Mouse (Mus musculus) hindbrain, embryonic 12.5 days (tissue): ENCODE results near the gene Prr29. TPM values are rescaled to one million over a fixed set of nuclear protein-coding genes. Genes with fewer than 3 reads are reported as not detected.
"Not testable (repeated sequence)": the region's sequence is repeated elsewhere in the genome, so short reads cannot be mapped to it uniquely, and the experiment has no call there.

Experiments
- ATAC-seq: fragments of 200-750 bp; cut with Nextera tagmentation; 2 replicates; pipeline ENCODE4 v1.8.0; 2017; ENCODE audit warnings: moderate TSS enrichment; ENCODE audit not compliant: low FRiP score
- H3K27ac ChIP-seq: fragments of 300-500 bp; sonication (generic); 2 replicates; pipeline ENCODE4 v1.5.1; 2016; ENCODE audit warnings: mild to moderate bottlenecking
- H3K27me3 ChIP-seq: fragments of 300-500 bp; sonication (generic); 2 replicates; pipeline ENCODE4 v1.6.1; 2016; ENCODE audit warnings: mild to moderate bottlenecking
- H3K36me3 ChIP-seq: fragments of 300-500 bp; sonication (generic); 2 replicates; pipeline ENCODE4 v1.6.1; 2016; ENCODE audit warnings: mild to moderate bottlenecking
- H3K4me1 ChIP-seq: fragments of 300-500 bp; sonication (generic); 2 replicates; pipeline ENCODE4 v1.6.1; 2016
- H3K4me2 ChIP-seq: fragments of 300-500 bp; sonication (generic); replicated peaks from 2 replicates; pipeline ENCODE4 v1.6.1; 2016; ENCODE audit warnings: mild to moderate bottlenecking
- H3K4me3 ChIP-seq: fragments of 300-500 bp; sonication (generic); 2 replicates; pipeline ENCODE4 v1.5.1; 2016; ENCODE audit warnings: mild to moderate bottlenecking
- H3K9ac ChIP-seq: fragments of 300-500 bp; sonication (generic); 2 replicates; pipeline ENCODE4 v1.6.1; 2016; ENCODE audit warnings: mild to moderate bottlenecking, moderate library complexity
- H3K9me3 ChIP-seq: fragments of 300-500 bp; sonication (generic); replicated peaks from 2 replicates; pipeline ENCODE4 v1.6.1; 2016; ENCODE audit warnings: mild to moderate bottlenecking
- WGBS: fragments of 180-500 bp; shearing (Covaris S2); methylation state at CpG from one replicate; pipeline ENCODE4 v1.1.7; 2016; 5-methylcytosine and 5-hydroxymethylcytosine counted together
- polyA plus RNA-seq: library from polyadenylated mRNA; unstranded; fragments of >200 nt; fragmentation: Nextera tagmentation; extraction: Ambion mirVana; gene quantifications from 2 replicates; pipeline ENCODE4 v1.2.1, GENCODE M21; 2016

Gene Prr29
- polyA plus RNA-seq, 1 experiment from 2014 or later: not detected

- Histone ChIP-seq H3K9ac (no peak overlapping the region), H3K4me1 (no peaks in the 10 kb centered on the region), H3K9me3 (no peaks in the 10 kb centered on the region), H3K4me3 (no peak overlapping the region), H3K27ac (no peak overlapping the region), H3K36me3 (no peaks in the 10 kb centered on the region), H3K27me3 (0 out of 2 replicates have a peak, but pooled peaks cover 3% of the 10 kb centered on the region), H3K4me2 (no peak overlapping the region)
- ATAC-seq: no peak
- 77% methylated on average over 5 of the region's 5 CpGs for WGBS
Observed at GRCm38 (mm10) chr11:106338029-106338428, 27.2 kb upstream of the Prr29 start.

GRCm38 (mm10) chr11:106338870-106339269 lies 26.4 kb upstream of the Prr29 start:
- WGBS: 87% methylated on average over 7 of the region's 7 CpGs
- Histone ChIP-seq H3K27ac (no peak overlapping the region), H3K27me3 (0 out of 2 replicates have a peak, but pooled peaks cover 3% of the 10 kb centered on the region), H3K4me3 (no peak overlapping the region), H3K9ac (no peak overlapping the region), H3K9me3 (no peaks in the 10 kb centered on the region), H3K4me1 (no peaks in the 10 kb centered on the region), H3K4me2 (no peak overlapping the region), H3K36me3 (no peaks in the 10 kb centered on the region)
- ATAC-seq: no peak

DNA sequence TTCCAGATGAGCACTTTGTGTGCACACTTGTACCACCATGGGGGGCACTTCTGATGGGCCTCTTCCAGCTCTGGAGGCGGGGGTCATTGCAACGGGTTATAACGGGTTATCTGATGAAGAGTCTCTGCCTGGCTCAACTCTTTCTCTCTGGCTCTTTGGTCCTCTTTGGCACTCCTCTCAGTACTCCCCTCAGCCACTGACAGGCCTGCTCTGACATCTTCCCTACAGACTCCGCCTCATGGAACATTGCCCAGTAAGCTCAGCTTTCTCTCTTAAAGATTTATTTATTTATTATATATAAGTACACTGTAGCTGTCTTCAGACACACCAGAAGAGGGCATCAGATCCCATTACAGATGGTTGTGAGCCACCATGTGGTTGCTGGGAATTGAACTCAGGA lies 25.9 kb upstream of the Prr29 start:
- not testable (repeated sequence) for H3K9ac ChIP-seq, ATAC-seq, H3K27ac ChIP-seq, H3K4me3 ChIP-seq, H3K27me3 ChIP-seq, H3K36me3 ChIP-seq, H3K9me3 ChIP-seq, H3K4me2 ChIP-seq, H3K4me1 ChIP-seq
- WGBS: 93% methylated on average over 4 of the region's 4 CpGs

GRCm38 (mm10) chr11:106340990-106341520 lies 24.2 kb upstream of the Prr29 start:
- 87% methylated on average over 9 of the region's 9 CpGs for WGBS
- ATAC-seq: no peak
- no peak overlapping the region for H3K4me3 ChIP-seq

DNA sequence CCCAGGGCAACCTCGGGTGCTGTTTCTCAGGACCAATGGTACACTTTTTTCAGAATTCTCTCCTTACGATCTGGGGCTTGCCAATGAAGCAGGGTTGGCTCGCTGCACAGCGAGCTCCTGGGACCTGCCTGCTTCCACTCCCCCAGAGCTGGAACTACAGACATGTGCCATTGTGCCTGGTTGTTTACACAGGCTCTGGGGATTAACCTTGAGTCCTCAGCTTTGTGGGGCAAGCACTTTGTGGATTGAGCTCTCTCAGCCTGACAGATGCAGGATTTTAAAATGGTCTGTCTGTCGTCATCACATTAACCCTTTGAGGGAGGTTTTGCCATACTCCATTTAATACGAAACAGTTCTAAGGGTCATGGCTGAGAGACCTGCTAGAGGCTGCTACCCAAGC lies 20.4 kb upstream of the Prr29 start:
- Histone ChIP-seq H3K9me3 (no peaks in the 10 kb centered on the region), H3K4me2 (no peak overlapping the region), H3K4me1 (peaks cover 3% of the 10 kb centered on the region; the same call in 1 of the 2 replicates), H3K27ac (no peak overlapping the region), H3K36me3 (no peaks in the 10 kb centered on the region), H3K27me3 (0 out of 2 replicates have a peak, but pooled peaks cover 3% of the 10 kb centered on the region), H3K9ac (no peak overlapping the region), H3K4me3 (no peak overlapping the region)
- ATAC-seq: no peak
- 68% methylated on average over 6 of the region's 6 CpGs for WGBS

More at GRCm38 (mm10) chr11:106340990-106341520, 24.2 kb upstream of the Prr29 start:
- H3K27me3 ChIP-seq: 0 out of 2 replicates have a peak, but pooled peaks cover 3% of the 10 kb centered on the region
- no peak overlapping the region for H3K27ac ChIP-seq
- H3K9ac ChIP-seq: no peak overlapping the region
- no peak overlapping the region for H3K4me2 ChIP-seq
- H3K36me3 ChIP-seq: no peaks in the 10 kb centered on the region
- H3K9me3 ChIP-seq: no peaks in the 10 kb centered on the region
- H3K4me1 ChIP-seq: peaks cover 3% of the 10 kb centered on the region; the same call in 1 of the 2 replicates

- Histone ChIP-seq H3K27me3 (no peaks in the 10 kb centered on the region), H3K9me3 (no peaks in the 10 kb centered on the region), H3K4me1 (peaks cover 6% of the 10 kb centered on the region), H3K36me3 (no peaks in the 10 kb centered on the region), H3K27ac (no peak overlapping the region), H3K9ac (no peak overlapping the region), H3K4me2 (no peak overlapping the region), H3K4me3 (no peak overlapping the region)
- 85% methylated on average over 6 of the region's 6 CpGs for whole genome bisulfite sequencing
- no peak for ATAC-seq
Observed at GRCm38 (mm10) chr11:106349772-106350171, 15.5 kb upstream of the Prr29 start.

- 64% methylated on average over 5 of the region's 5 CpGs for WGBS
- Histone ChIP-seq H3K4me2 (no peak overlapping the region), H3K27ac (no peak overlapping the region), H3K9me3 (no peaks in the 10 kb centered on the region), H3K27me3 (no peaks in the 10 kb centered on the region), H3K4me1 (peaks cover 4% of the 10 kb centered on the region; the same call in 1 of the 2 replicates), H3K4me3 (no peak overlapping the region), H3K9ac (no peak overlapping the region), H3K36me3 (no peaks in the 10 kb centered on the region)
- no peak for ATAC-seq
Observed at GRCm38 (mm10) chr11:106350853-106351252, 14.4 kb upstream of the Prr29 start.

GRCm38 (mm10) chr11:106351253-106351652 lies 14.0 kb upstream of the Prr29 start:
- no peak overlapping the region for H3K4me3 ChIP-seq
- no peak overlapping the region for H3K27ac ChIP-seq
- H3K36me3 ChIP-seq: no peaks in the 10 kb centered on the region
- H3K4me1 ChIP-seq: peaks cover 4% of the 10 kb centered on the region; the same call in 1 of the 2 replicates
- ATAC-seq: no peak
- H3K27me3 ChIP-seq: no peaks in the 10 kb centered on the region
- WGBS: 58% methylated on average over 3 of the region's 3 CpGs
- no peak overlapping the region for H3K4me2 ChIP-seq
- no peaks in the 10 kb centered on the region for H3K9me3 ChIP-seq
- H3K9ac ChIP-seq: no peak overlapping the region

GRCm38 (mm10) chr11:106351941-106352340 lies 13.3 kb upstream of the Prr29 start:
- no peaks in the 10 kb centered on the region for H3K27me3 ChIP-seq
- no peak overlapping the region for H3K9ac ChIP-seq
- no peaks in the 10 kb centered on the region for H3K36me3 ChIP-seq
- no peak for ATAC-seq
- H3K4me3 ChIP-seq: no peak overlapping the region
- H3K4me2 ChIP-seq: no peak overlapping the region
- H3K4me1 ChIP-seq: peaks cover 4% of the 10 kb centered on the region; the same call in 1 of the 2 replicates
- no peaks in the 10 kb centered on the region for H3K9me3 ChIP-seq
- H3K27ac ChIP-seq: no peak overlapping the region
- WGBS: 71% methylated on average over 4 of the region's 4 CpGs

DNA sequence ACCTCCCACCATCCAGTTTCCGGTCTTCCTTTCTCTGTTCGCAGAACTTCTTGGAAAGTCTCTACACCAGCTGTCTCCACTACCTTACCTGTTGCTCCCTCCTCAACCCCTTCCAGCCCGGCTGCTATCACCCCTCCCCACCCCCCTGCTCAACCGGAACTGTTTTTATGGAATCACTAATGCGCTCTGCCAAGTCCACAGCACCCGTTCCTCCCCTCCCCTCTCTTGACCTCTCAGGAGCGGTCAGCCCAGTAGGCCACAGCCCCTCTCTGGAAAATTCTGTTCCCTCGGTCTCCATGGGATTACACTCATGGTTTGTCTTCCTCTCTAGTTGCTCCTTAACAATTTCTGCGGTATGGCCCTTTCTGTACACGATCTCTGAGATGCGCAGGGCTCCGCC lies 12.1 kb upstream of the Prr29 start, which contains the start of gene Scn4a:
TSS of gene Scn4a (minus strand) at position 101 of the 400 bp plus-strand sequence.
- Histone ChIP-seq H3K36me3 (no peaks in the 10 kb centered on the region), H3K4me3 (no peak within 1 kb of the TSS), H3K9me3 (no peaks in the 10 kb centered on the region), H3K27ac (no peak within 1 kb of the TSS), H3K4me1 (peaks cover 4% of the 10 kb centered on the region; the same call in 1 of the 2 replicates), H3K27me3 (no peaks in the 10 kb centered on the region), H3K9ac (no peak within 1 kb of the TSS), H3K4me2 (no peak within 1 kb of the TSS)
- no peak for ATAC-seq
- 87% methylated on average over 12 of the region's 12 CpGs for WGBS

- H3K27ac ChIP-seq: no peak overlapping the region
- no peak overlapping the region for H3K9ac ChIP-seq
- H3K9me3 ChIP-seq: no peaks in the 10 kb centered on the region
- H3K4me2 ChIP-seq: no peak overlapping the region
- 66% methylated on average over 1 of the region's 1 CpGs for WGBS
- H3K4me1 ChIP-seq: peaks cover 4% of the 10 kb centered on the region; the same call in 1 of the 2 replicates
- H3K36me3 ChIP-seq: no peaks in the 10 kb centered on the region
- H3K4me3 ChIP-seq: no peak overlapping the region
- no peak for ATAC-seq
- no peaks in the 10 kb centered on the region for H3K27me3 ChIP-seq
Observed at GRCm38 (mm10) chr11:106354181-106354580, 11.1 kb upstream of the Prr29 start.

DNA sequence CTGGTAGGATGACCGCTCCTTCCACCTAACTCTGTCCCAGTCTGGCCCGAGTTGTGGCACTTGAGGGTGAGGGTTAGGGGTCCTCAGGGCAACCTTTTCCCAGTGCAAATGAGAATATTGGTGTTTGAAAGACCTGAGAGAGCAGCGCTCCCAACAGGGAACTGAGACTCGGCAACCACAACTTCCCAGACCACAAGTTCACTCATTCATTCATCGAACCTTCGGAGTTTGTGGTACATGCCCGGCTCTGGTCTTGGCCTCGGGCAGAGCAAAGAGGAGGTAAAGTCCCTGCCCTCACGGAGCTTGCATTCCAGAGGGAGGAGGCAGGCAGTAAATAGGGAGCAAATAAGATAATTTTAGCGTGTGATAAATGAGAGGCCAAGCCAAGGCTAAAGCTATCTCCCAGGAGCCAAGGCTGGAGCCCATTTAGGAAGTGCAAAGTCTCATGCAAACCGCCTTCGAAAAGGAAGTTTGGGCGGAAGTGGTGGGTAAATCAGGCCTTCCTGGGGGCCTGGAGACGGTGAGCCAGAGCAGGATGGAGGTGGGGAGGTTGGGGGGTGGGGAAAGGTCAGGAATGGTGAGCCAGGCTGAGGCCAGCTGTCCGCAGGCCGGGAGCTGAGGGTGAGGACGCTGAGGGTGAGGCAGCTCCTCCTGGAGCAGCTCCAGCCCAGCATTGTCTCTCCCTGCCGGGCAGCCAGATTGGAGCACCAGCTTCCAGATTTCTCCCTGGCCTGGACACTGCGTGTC lies 9.7 kb upstream of the Prr29 start:
- no peak overlapping the region for H3K27ac ChIP-seq
- no peak overlapping the region for H3K4me3 ChIP-seq
- H3K9ac ChIP-seq: no peak overlapping the region
- H3K4me2 ChIP-seq: no peak overlapping the region
- H3K27me3 ChIP-seq: no peaks in the 10 kb centered on the region
- no peak for ATAC-seq
- no peaks in the 10 kb centered on the region for H3K36me3 ChIP-seq
- 70% methylated on average over 19 of the region's 19 CpGs for WGBS
- H3K9me3 ChIP-seq: no peaks in the 10 kb centered on the region
- peaks cover 4% of the 10 kb centered on the region; the same call in 1 of the 2 replicates for H3K4me1 ChIP-seq
